Mouse (Mus musculus) ovary, postnatal 10 days (tissue): ENCODE results near the gene Mtx1.

Experiments
- DNase-seq: peaks from one replicate; pipeline ENCODE4 v3.0.0; 2022; ENCODE audit warnings: low spot score

The Mtx1 gene

DNA sequence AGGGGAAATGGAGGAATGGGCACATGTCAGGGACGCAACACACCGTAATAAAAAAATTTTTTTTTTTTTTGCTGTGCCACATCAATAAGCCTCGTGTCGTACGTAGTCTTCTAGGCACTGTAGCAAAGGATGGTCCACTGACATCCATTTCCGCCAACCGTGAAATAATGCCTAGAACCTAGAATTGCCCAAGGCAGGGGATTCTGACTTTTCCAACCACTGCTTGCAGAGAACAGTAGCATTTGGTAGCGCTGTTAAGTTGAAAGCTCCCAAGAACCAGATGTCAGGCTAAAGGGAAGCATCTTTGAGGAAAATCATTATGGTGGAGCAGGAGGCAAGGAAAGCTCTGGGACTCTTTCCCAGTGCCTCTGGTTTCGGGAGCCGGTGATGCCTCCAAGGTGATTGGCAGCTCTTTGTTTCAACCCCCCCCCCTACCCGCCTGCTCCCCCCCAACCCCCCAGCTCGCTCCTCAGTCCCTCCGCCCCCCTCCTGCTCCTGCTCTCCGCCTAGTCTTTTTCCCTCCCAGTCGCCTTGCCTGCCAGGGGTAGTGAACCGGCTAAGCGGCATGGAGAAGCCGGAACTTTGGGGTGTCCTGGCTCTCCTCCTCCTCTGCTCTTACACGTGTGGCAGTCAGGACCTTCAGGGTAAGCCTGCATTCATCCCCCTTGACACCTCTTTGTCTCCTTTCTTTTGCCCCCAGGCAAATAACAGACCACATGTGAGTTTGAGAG, 12.0 kb downstream of the Mtx1 start, which contains the start of gene Thbs3:
Thbs3 (plus strand) TSS at position 500 of the 731 bp plus-strand sequence.
- DNase-seq: no peak

DNA sequence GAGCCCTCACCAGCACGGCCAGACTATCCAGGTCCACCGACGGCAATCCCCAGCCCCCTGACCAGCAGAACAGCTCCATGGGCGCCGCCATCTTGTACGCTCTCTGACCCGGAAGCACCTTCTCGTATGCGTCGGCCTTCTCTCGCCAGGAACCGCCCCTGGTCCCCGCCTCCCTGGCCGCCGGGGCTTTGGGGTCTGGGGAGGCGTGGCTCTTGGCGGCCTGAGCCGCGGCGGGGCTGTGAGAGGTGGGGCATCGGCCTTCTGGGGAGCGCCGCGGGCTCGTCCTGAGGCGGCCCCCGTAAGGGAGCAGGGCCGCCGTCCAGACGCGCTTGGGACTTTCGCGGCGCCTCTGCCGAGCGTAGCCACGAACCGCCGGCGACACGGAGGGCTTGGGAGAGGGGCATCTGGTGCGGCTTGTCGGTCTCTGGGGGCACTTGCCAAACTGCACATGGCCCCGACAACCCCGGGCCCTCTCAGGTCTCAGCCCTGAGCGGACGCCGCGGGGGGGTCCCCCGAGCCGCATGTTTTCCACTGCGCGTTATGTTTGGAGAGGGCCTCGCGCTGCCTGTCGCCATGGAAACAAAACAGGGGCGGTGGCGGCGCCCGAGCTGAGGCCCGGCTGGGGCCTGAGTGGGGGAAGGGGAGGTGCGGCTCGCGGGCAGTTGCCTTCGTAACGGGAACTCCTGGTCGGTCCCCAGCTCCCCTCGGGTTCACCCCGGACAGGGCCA, 12.9 kb downstream of the Mtx1 start:
- peak; percentile 83 for DNase-seq

- DNase-seq: no peak
These were observed 16.2 kb downstream of the Mtx1 start for GRCm38 (mm10) chr3:89210731-89211130.

GRCm38 (mm10) chr3:89210162-89210561, 16.7 kb downstream of the Mtx1 start:
- DNase-seq: no peak

DNA sequence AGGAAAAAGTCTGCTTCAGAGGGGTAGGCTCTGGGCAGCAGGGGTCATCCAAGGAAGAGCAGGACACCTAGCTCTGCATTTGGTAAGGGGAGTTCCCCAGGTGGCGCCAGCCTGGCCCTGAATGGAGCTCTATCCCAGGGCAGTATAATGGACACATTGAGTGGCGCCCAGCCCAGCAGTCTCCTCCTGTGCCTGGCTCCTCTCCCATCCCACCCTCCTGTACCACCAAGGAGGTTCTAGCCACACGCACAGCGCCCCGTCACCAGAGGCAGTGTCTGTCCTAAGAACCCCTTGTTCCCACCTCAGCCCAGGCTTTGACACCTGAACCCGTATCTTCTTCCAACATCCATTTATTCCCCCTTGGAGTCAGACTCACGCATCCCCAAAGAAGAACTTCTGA, 17.2 kb downstream of the Mtx1 start:
- DNase-seq: no peak

GRCm38 (mm10) chr3:89208736-89209135, 18.2 kb downstream of the Mtx1 start:
- DNase-seq: no peak

DNA sequence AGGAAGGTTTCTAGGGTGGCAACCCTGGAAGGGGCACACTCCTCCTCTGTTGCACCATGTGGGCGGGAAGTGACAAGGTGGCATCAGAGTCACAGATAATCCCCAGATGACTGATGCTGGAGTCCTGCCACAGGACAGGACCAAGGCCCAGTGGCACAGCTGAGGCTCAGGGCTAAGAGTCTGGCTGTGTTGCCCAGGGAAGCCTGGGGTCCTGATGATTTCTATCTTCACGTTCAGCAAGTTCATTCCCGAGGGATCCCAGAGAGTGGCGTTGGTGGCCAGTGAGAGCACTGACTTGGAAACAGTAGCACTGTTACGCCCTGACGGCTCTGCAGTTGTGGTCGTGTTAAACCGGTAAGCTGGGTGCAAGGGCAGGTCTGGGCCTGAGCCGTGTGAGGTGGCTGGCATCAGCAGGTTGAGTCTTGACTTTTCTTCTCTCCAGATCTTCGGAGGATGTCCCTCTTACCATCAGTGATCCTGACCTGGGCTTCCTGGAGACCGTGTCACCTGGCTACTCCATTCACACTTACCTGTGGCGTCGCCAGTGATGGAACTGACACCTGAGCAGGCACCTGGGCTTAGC, 18.7 kb downstream of the Mtx1 start:
- DNase-seq: no peak

DNA sequence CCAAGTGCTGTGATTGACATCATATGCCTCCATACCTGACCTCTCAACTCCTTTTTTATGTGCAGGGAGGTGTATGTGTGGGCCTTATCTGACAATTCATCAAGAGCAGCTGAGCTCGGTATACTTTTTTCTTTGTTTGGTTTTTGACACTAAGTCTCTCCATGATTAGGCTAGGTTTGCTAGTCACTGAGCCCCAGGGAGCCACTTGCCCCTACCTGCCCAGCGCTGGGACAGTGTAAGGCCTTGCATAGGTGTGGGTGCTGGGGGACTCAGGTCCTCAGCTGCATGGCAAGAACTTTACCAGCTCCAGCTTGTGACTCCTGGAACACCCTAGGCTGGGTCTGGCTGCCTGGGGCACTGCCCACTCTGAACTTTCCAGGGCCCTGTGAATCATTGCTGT, 20.2 kb downstream of the Mtx1 start:
- no peak for DNase-seq

DNA sequence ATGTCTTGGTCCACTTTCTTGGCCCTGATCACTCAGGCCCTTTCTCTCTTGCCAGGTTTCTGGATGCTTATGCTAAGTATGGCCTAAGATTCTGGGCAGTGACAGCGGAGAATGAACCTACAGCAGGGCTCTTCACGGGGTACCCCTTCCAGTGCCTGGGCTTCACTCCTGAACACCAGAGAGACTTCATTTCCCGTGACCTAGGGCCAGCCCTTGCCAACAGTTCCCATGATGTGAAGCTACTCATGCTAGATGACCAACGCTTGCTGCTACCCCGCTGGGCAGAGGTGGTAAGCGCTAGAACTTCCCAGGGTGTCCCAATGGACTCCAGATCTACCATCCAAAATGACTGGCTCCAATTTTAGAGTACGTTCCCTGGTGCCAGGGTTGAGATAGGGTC, 20.8 kb downstream of the Mtx1 start:
- no peak for DNase-seq

DNA sequence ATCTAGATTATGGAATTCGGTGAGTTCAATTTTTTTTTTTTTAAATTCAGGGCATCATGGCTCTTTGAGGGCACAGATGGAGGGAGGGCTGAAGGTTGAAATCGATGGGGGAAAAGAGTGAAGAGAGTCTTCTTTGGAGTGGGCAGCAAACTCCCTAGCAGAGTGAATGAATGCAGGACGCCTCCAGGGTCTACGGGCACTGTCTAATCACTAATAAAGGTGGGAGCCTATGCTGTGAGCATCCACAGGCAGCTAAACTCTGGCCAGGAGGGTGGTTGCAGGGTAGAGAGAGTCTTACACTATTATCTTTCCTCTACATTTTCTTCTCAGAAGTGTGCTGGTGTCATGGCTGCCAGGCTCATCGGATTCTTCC, 23.8 kb downstream of the Mtx1 start:
- no peak for DNase-seq

DNA sequence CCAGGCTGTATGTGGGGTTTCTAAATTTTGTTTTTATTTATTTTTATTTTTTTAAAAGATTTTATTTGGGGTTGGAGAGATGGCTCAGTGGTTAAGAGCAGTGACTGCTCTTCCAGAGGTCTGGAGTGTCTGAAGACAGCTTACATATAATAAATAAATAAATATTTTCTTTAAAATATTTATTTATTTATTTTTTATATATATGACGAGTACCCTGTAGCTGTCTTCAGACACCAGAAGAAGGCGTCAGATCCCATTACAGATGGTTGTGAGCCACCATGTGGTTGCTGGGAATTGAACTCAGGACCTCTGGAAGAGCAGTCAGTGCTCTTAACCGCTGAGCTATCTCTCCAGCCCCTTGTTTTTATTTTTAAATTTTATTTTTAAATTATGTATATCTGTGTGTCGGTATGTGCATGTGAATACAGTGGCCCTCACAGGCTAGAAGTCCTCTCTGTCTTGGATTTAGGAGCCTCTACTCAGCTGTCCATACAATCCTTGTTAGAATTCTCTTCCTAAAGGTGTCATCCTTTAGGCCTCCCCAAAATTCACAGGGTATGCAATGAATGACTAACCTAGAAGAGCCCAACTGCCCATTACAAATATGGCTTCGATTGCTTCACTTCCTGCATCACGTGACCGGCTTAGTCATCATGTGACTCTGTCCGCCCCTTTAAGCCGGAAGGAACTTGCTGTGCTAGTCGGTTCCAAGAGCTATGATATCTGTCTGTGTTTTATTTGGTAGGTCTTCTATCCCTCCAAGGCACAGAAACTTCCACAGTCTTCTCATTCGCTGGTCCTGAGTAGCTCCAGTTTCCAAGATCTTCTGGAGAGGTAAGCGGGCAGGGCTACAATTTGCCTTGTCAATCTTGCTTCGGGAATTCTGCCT, 24.4 kb downstream of the Mtx1 start, which contains the start of gene Gba:
Gba (plus strand) TSS at position 676 of the 889 bp plus-strand sequence.
- peak; percentile 72 for DNase-seq

DNA sequence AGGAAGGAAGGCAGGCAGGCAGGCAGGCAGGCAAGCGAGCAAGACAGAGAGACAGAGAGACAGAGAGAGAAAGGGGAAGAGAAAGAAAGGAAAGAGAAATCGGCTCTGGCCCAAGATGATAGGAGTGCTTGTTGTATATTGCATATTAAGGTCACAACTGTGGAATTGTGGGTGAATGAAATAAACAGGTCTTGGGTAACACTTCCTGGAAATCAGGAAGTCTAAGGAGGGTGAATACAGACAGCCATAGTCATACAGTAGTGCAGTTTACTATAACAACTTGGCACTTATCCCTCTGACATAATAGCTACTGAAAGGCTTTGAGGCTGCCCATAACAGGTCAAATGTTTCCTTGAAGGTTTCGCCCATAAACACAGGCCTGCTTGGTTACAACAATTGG, 27.0 kb downstream of the Mtx1 start:
- DNase-seq: no peak

DNA sequence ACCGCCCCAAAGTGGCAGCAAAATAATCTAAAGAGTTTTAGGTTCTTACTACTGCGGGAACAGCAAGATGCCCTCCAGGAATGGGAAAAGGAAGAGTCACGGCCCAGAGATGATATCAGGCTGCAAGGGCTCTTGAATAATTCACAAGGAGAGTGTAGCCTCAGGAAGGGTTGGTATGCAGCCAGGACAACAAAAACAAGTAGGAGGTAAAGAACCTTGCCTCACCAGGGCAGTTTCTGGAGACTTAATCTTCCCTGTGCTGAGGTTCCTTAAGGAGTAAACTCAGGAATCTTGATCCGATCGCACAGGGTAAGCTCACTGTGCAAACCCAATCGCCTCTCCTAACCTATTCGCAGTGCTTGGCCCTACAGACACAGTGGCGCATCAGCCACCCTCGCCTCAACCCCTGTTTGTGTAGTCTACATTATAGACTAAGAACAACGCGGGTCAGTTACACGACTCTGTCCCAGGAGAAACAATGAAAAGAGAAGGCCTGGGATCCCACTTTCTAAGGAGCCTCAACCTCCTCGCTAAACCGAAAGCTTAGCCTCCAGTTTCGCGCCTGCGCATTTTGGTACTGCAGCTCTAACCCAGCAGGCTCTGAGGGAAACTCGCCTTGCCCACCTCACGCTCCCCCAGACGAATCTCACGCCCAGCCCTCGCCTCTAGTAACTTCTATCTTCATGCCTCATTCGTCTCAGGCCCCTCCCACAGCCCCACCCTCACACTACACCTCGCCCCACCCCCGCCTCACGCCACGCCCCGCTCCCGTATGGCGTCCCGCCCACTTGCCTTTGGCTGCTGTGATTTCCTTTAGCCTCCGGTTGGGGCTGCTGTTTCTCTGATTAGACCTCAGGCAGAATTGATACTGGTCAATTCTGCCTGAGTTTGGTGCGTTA, 30.7 kb downstream of the Mtx1 start:
- DNase-seq: peak; percentile 63

- DNase-seq: no peak
These were observed 33.0 kb downstream of the Mtx1 start for GRCm38 (mm10) chr3:89193853-89194252.

GRCm38 (mm10) chr3:89193351-89193750, 33.5 kb downstream of the Mtx1 start:
- no peak for DNase-seq

- DNase-seq: no peak
These were observed 36.5 kb downstream of the Mtx1 start for GRCm38 (mm10) chr3:89190436-89190835.

DNA sequence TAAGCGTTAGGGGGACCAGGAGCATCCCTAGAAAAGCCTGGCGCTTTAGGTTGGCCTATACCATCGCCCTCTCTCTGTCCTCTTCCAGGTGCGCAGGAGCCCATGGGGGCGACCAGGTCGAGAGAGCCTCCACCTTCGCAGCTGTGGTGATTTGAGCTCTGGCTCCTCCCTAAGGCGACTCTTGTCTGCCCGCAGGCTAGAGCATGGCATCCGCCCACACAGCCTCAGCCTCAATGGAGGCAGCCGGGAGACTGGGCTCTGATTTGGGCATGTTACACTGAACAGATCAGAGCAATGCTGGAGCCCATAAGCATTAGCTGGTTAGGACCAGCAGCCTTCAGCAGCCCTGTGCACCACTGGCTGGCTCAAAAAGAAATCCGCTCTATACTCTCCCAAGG, 38.4 kb downstream of the Mtx1 start:
- DNase-seq: no peak

DNA sequence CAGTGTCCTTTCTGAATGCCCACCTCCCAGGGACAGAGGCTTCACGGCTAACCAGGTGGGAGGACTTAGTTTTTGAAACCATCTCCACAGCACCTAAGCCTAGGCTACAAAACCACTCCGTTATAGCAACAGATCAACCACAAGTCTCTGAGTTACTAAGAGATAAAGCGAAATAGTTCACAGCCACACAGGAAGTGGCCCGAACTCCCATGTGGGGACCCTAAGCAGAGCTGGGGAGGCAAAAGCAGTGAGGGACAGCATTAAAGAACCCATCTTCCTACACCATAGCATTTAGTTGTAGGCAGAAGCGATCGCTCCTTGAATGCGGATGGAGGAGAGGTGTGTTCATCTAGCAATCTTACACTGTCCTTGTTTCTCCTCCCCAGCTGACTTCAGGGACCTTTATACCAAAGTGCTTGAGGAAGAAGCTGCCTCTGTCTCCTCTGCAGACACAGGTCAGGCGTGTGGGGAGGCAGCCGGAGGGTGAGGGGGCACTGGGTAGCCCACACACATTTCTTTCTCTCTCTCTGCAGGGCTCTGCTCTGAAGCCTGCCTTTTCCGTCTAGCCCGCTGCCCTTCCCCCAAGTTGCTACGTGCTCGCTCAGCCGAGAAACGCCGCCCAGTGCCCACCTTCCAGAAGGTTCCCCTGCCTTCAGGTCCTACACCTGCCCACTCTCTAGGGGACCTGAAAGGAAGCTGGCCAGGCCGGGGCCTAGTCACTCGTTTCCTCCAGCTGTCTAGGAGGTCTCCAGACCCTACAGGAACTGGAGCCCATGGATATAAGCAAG, 39.0 kb downstream of the Mtx1 start:
- DNase-seq: no peak

GRCm38 (mm10) chr3:89187197-89187596, 39.7 kb downstream of the Mtx1 start:
- DNase-seq: no peak

DNA sequence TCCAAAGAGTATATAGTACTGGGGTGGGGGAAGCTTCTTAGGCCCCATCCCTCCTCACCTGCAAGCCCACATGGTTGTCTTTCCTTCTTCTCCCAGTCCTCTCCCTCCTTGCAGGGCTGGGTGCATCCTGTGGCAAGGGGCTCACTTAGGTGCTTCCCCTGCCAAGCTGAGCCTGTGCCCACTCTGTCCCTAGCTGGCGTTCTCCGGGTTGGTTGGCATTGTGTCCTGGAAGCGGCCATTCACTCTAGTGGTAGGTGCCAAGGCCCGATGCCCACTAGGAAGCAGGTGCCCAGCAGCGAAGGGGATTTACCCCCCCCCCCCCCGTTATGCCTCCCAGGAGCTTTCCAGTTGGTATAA, 43.0 kb downstream of the Mtx1 start:
- no peak for DNase-seq
